Mouse (Mus musculus) lung, adult 2 months (tissue): ENCODE results near the gene Idh3a. TPM values are rescaled to one million over a fixed set of nuclear protein-coding genes. Genes with fewer than 3 reads are reported as not detected.
"Not testable (repeated sequence)": the region's sequence is repeated elsewhere in the genome, so short reads cannot be mapped to it uniquely, and the experiment has no call there.

Experiments
- DNase-seq: peaks from one replicate; pipeline ENCODE4 v3.0.0; 2022
- H3K4me1 ChIP-seq: fragments of 200-500 bp; 2 replicates; pipeline ENCODE4 v1.6.1; 2011; ENCODE audit warnings: low read length; ENCODE audit not compliant: control insufficient read depth, insufficient read depth
- H3K4me3 ChIP-seq: fragments of 200-500 bp; replicated peaks from 2 replicates; pipeline ENCODE3; 2011; ENCODE audit warnings: low read depth, mild to moderate bottlenecking, control low read depth, low read length; ENCODE audit errors: extremely low read depth
- CTCF ChIP-seq: fragments of 200-500 bp; IDR thresholded peaks from 2 replicates; pipeline ENCODE4 v1.5.1; 2011; ENCODE audit warnings: mild to moderate bottlenecking, low read length, control low read depth; ENCODE audit not compliant: insufficient read depth
- POLR2A ChIP-seq: fragments of 200-500 bp; IDR thresholded peaks from 2 replicates; pipeline ENCODE4 v1.6.1; 2011; ENCODE audit warnings: low read depth, mild to moderate bottlenecking, control low read depth, low read length, borderline replicate concordance; ENCODE audit errors: extremely low read depth
- WGBS: fragments of 180-500 bp; shearing (Covaris S2); methylation state at CpG from one replicate; pipeline ENCODE4 v1.1.7; 2018; 5-methylcytosine and 5-hydroxymethylcytosine counted together
- polyA plus RNA-seq: library from polyadenylated mRNA; depleted of rRNA; stranded (reverse); fragments of >200 nt; gene quantifications from 2 replicates; pipeline ENCODE4 v1.2.3, GENCODE M21; 2012

Gene Idh3a
- polyA plus RNA-seq, 1 experiment, result 37.0 TPM

DNA sequence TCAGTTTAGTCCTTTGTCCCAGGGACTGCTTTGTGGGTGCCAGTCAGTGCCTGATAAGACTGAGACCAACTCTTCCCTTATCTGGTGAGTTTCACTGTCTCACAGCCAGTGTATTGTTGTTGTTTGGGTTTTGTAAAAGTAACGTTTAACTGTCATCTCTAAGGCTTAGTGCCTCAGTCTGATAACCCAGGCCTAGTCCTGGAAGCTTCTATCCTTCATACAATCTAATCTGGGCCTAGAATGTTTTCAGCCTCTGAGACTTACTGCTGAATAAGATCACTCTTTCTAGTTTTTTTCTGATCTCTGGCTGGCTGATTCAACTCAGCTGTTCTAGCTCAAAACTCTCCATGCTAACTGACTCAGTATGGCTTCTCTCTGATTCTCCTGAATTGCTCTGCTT lies 2.4 kb upstream of the Idh3a start:
- H3K4me1 ChIP-seq, result no peaks in the 10 kb centered on the region
- TF ChIP-seq POLR2A (no peak), CTCF (no peak)
- DNase-seq, result no peak
- H3K4me3 ChIP-seq, result no peak overlapping the region
- WGBS, result 55% methylated on average over 1 of the region's 1 CpGs

- DNase-seq, H3K4me1 ChIP-seq, H3K4me3 ChIP-seq: not testable (repeated sequence)
- WGBS, result 73% methylated on average over 2 of the region's 2 CpGs
Observed at GRCm38 (mm10) chr9:54584127-54584526, 2.0 kb upstream of the Idh3a start.

GRCm38 (mm10) chr9:54585839-54586198 lies 315 bp upstream of the Idh3a start:
- WGBS, result 34% methylated on average over 5 of the region's 5 CpGs
- TF ChIP-seq POLR2A (no peak), CTCF (no peak)
- DNase-seq, result no peak
- Histone ChIP-seq H3K4me3 (no peak overlapping the region), H3K4me1 (no peaks in the 10 kb centered on the region)

GRCm38 (mm10) chr9:54587863-54588262 lies 1.7 kb downstream of the Idh3a start:
- Histone ChIP-seq H3K4me3 (no peak overlapping the region), H3K4me1 (no peaks in the 10 kb centered on the region)
- 72% methylated on average over 4 of the region's 4 CpGs for WGBS
- TF ChIP-seq CTCF (no peak), POLR2A (no peak)
- DNase-seq, result no peak

GRCm38 (mm10) chr9:54593652-54594051 lies 7.5 kb downstream of the Idh3a start:
- not testable (repeated sequence) for DNase-seq, H3K4me1 ChIP-seq, H3K4me3 ChIP-seq
- WGBS, result 85% methylated on average over 4 of the region's 4 CpGs

DNA sequence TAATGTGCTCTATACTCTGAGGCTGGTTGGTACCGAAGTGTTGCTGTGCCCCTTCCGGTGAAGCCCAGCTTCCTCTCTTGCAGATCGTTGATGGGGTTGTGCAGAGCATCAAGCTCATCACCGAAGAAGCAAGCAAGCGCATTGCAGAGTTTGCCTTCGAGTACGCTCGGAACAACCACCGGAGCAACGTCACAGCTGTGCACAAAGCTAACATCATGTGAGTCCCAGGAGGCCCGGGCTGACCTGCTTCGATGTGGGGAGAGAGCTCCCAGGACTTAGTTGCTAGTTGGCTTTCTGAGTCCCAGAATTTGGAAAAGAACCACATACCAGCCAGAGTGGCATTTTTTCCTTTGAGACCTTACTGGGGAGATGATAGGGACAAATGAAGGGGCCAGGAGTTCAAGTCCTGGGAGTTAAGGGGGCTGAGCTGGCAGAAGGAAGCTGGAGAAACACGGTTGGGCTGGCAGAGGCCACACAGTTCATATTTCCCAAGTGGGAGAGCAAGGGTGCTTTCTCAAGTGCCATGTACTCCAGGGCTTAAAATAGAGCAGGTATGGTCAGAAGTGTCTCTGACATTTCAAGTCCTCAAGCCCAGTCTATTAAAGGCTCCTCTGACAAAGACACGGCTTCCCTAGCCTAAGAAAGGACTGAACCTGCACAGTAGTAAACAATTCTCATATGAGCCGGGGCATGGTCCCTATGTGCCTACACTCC lies 10.8 kb downstream of the Idh3a start:
- Histone ChIP-seq H3K4me1 (no peaks in the 10 kb centered on the region), H3K4me3 (no peak overlapping the region)
- 83% methylated on average over 15 of the region's 15 CpGs for WGBS
- TF ChIP-seq CTCF (no peak), POLR2A (no peak)
- DNase-seq, result peak; percentile 28

DNA sequence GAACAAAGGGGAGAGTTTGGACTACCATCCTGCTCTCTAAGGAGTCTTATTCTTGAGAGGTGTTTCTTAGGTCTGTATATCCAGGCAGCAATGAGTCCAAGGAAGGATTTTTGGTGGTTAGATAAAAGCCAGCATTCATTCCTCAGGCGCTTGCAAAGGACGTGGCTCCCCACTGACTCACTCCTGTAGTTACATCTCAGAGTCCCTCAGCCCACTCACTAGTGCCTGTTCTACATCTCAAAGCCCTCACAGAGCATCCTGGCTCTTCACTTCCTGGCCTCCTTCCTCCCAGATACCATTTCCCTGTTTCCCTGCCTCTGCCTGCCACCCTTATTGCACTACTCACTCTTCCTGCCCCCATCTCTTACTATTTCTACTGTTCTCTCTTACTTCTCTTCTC lies 16.3 kb downstream of the Idh3a start:
- no peaks in the 10 kb centered on the region for H3K4me1 ChIP-seq
- whole genome bisulfite sequencing, result 81% methylated on average over 2 of the region's 2 CpGs
- no peak for DNase-seq
- TF ChIP-seq POLR2A (no peak), CTCF (no peak)
- H3K4me3 ChIP-seq, result no peak overlapping the region

- DNase-seq, result no peak
- TF ChIP-seq CTCF (no peak), POLR2A (no peak)
- 90% methylated on average over 7 of the region's 7 CpGs for WGBS
- no peak overlapping the region for H3K4me3 ChIP-seq
- no peaks in the 10 kb centered on the region for H3K4me1 ChIP-seq
Observed at GRCm38 (mm10) chr9:54602916-54603315, 16.8 kb downstream of the Idh3a start.

DNA sequence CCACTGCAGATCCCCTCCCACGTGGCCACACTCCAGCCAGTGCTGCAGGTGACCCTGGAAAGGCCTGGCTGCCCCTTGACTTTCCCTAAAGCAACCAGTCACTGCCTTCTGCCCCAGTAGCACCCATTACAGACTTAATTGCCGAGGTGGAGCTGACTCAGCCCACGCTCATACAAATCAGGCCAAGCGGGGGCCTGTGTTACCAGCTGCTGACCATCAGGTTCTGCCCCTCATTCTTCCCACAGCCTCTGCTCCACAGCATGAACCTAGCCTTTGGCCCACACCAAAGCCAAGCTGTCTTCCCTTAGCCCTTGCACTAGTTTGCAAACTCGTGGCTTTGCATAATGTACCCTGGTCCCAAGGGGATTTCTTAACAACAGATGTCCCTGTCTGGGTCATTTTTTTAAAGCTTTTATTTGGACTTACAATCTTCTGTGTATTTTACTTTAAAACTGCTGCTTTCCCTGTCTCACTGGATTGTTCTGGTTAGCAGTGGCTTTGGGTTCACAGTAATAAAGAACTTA lies 18.1 kb downstream of the Idh3a start:
- Histone ChIP-seq H3K4me3 (no peak overlapping the region), H3K4me1 (no peaks in the 10 kb centered on the region)
- DNase-seq, result no peak
- TF ChIP-seq POLR2A, result no peak
- WGBS, result 62% methylated on average over 5 of the region's 5 CpGs

- WGBS, result 57% methylated on average over 4 of the region's 4 CpGs
- TF ChIP-seq POLR2A, result no peak
- TF ChIP-seq CTCF, result peak; percentile 64
- H3K4me3 ChIP-seq, result no peak overlapping the region
- no peaks in the 10 kb centered on the region for H3K4me1 ChIP-seq
- peak; percentile 75 for DNase-seq
Observed at GRCm38 (mm10) chr9:54604886-54605285, 18.8 kb downstream of the Idh3a start.
